Mouse (Mus musculus) embryonic fibroblast, embryonic 13.5 days (primary cell): ENCODE data around the gene Tnfrsf8.

ENCODE experiments used
- CTCF ChIP-seq: IDR thresholded peaks from 2 replicates; pipeline ENCODE4 v1.5.1; 2011; ENCODE audit warnings: mild to moderate bottlenecking, control low read depth, low read length, moderate library complexity, borderline replicate concordance; ENCODE audit not compliant: insufficient read depth
- POLR2A ChIP-seq: IDR thresholded peaks from 2 replicates; pipeline ENCODE4 v1.6.1; 2011; ENCODE audit warnings: low read depth, mild to moderate bottlenecking, control low read depth, low read length, moderate library complexity

- TF ChIP-seq CTCF (no peak), POLR2A (no peak)
Observed at GRCm38 (mm10) chr4:145314836-145315467, at the start of gene Tnfrsf8.
